Mouse (Mus musculus): ENCODE results near the gene Naa80. TPM values are rescaled to one million over a fixed set of nuclear protein-coding genes. Genes with fewer than 3 reads are reported as not detected.

Naa80 gene
- polyA plus RNA-seq, 1 experiment from 2014 or later = 15.1 TPM

DNA sequence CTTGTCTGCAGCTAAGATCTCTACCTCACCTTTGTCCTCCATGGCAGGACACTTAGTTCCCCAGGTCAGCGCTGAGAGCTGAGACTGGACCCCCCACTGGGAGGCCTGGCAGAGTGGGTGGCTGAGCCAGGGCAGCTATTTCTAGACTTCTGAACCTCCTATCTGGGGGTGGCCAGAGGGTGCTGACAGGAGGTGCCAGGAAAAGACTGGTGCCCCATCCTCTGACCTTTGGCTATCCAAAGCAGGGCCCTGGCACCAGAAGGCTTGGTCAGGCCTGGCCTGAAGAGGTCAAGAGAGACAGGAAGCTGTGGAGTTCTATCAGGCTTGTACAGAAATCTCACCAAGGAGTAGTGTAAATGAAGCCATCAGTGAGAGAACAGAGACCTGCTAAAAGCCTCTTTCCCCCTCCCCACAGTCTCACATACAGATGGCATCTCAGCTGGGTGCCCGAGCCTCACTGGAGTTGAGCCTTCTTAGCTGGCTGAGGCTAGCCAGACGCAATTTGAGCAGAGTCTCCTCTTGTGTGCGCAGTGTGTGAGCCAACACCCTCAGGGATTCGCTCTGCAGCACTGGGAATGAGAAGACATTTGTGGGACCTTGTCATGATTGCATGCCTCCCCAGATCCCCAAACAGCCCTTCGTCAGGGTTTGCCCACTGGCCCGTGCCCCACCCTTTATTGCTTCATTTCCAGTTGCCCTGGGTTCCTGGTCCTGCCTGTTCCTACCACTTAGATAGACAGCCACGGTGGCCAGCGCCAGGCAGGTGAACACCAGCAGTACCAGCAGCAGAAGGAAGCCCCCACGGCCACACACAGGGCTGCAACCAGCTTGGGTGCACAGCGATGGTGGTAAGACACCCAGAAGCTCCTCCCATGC lies 14.7 kb downstream of the Naa80 start:
- peaks cover 14% of the 10 kb centered on the region for H3K36me3 ChIP-seq (ENCODE audit: control insufficient read depth, insufficient read depth, low read length)
- H3K4me3 ChIP-seq (ENCODE audit: low read depth, low read length) = no peak overlapping the region
- no peak for DNase-seq (ENCODE audit: low spot score)
- H3K9ac ChIP-seq (ENCODE audit: low read length) = no peak overlapping the region
- H3K27ac ChIP-seq (ENCODE audit: low read depth, low read length) = no peak overlapping the region
- H3K27me3 ChIP-seq (ENCODE audit: control insufficient read depth, insufficient read depth, low read length) = no peaks in the 10 kb centered on the region
- H3K4me1 ChIP-seq (ENCODE audit: control insufficient read depth, insufficient read depth, low read length) = peaks cover 3% of the 10 kb centered on the region
- no peak for ATAC-seq (ENCODE audit: insufficient read depth, low FRiP score, low TSS enrichment)
- H3K9me3 ChIP-seq (ENCODE audit: control insufficient read depth, low read length) = no peaks in the 10 kb centered on the region
- 79% methylated on average over 11 of the region's 11 CpGs for WGBS
- no peak overlapping the region for H3K4me2 ChIP-seq (ENCODE audit: low read depth)

GRCm38 (mm10) chr9:107594281-107595062 lies 15.8 kb downstream of the Naa80 start:
- peaks cover 14% of the 10 kb centered on the region for H3K36me3 ChIP-seq (ENCODE audit: control insufficient read depth, insufficient read depth, low read length)
- WGBS = 67% methylated on average over 8 of the region's 8 CpGs

DNA sequence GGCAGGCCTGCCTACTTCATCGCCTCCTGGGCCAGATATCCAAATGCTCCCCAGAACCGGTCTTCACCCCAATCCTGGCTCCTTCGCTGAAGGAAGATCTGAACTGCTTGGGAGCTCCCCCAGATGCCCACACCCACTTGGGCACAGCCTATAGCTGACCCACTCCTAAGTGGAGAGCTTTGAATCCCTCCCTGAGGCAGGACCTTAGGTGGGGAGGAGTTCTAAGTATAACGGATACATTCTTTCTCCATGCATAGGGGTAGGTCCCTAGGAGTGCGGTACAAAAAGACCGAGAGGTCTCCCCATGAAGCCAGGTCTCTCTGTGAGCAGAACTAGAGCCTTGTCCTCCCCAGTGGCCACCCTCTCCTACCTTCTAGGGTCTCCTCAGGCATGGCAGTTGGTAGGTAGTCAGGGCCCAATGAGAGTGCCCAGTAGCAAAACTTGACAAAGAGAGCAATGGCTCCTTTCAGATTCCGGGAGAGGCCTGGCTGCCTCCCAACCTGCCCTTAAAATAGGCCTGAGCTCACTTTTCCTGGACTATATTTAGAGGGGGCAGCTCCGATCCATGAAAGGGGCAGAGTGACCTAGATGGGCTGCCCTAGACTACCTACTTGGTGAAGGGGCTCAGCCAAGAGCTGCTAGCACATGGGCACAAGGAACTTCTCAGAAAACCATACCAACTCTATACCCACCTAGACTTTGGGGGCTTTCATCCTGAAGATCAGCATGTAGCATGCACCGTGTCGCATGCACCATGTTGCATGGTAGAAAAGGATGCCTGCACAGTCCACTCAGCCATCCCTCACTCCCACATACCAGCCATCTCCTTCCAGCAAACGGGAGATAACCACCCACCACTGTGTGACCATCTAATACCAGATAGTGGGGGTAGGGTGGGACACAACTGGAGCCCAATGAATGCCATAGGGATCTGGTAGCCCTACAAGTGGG lies 18.2 kb downstream of the Naa80 start:
- no peaks in the 10 kb centered on the region for H3K27me3 ChIP-seq (ENCODE audit: control insufficient read depth, insufficient read depth, low read length)
- 94% methylated on average over 11 of the region's 11 CpGs for WGBS
- no peak for DNase-seq (ENCODE audit: low spot score)
- H3K27ac ChIP-seq (ENCODE audit: low read depth, low read length) = 0 out of 2 replicates have a peak overlapping the region, but pooled peaks have one; percentile 14
- peaks cover 9% of the 10 kb centered on the region for H3K36me3 ChIP-seq (ENCODE audit: control insufficient read depth, insufficient read depth, low read length)
- no peak overlapping the region for H3K4me3 ChIP-seq (ENCODE audit: low read depth, low read length)
- H3K9me3 ChIP-seq (ENCODE audit: control insufficient read depth, low read length) = no peaks in the 10 kb centered on the region
- ATAC-seq (ENCODE audit: insufficient read depth, low FRiP score, low TSS enrichment) = no peak
- H3K4me1 ChIP-seq (ENCODE audit: control insufficient read depth, insufficient read depth, low read length) = no peaks in the 10 kb centered on the region
- no peak overlapping the region for H3K4me2 ChIP-seq (ENCODE audit: low read depth)
- no peak overlapping the region for H3K9ac ChIP-seq (ENCODE audit: low read length)

More at GRCm38 (mm10) chr9:107594281-107595062, 15.8 kb downstream of the Naa80 start:
- no peak overlapping the region for H3K4me2 ChIP-seq (ENCODE audit: low read depth)
- DNase-seq (ENCODE audit: low spot score) (no peak), ATAC-seq (ENCODE audit: insufficient read depth, low FRiP score, low TSS enrichment) (no peak)
- no peak overlapping the region for H3K9ac ChIP-seq (ENCODE audit: low read length)
- H3K4me1 ChIP-seq (ENCODE audit: control insufficient read depth, insufficient read depth, low read length) = no peaks in the 10 kb centered on the region
- no peaks in the 10 kb centered on the region for H3K27me3 ChIP-seq (ENCODE audit: control insufficient read depth, insufficient read depth, low read length)
- no peak overlapping the region for H3K27ac ChIP-seq (ENCODE audit: low read depth, low read length)
- H3K9me3 ChIP-seq (ENCODE audit: control insufficient read depth, low read length) = no peaks in the 10 kb centered on the region
- no peak overlapping the region for H3K4me3 ChIP-seq (ENCODE audit: low read depth, low read length)

DNA sequence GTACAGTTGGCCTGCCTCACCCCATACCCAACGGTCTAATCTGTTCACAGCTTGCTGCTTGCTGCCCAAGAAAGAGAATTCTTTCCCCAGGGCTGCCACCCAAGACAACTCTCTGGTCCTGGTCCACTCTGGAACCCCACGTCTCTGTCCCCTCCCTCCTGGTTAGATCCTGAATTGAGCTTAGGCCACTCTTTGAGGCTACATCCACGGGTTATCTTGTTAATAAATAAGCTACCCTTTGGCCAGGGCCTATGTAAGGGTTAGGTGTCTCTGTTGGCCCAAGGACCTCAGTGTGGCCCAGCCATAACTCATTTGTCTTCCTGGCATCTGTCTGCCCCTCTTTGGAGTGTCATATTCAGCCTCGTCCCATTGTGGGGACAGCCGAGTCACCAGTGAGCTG lies 19.7 kb downstream of the Naa80 start:
- Histone ChIP-seq H3K4me3 (ENCODE audit: low read depth, low read length) (no peak overlapping the region), H3K4me2 (ENCODE audit: low read depth) (no peak overlapping the region), H3K4me1 (ENCODE audit: control insufficient read depth, insufficient read depth, low read length) (0 out of 2 replicates have a peak, but pooled peaks cover 4% of the 10 kb centered on the region), H3K9me3 (ENCODE audit: control insufficient read depth, low read length) (no peaks in the 10 kb centered on the region), H3K27ac (ENCODE audit: low read depth, low read length) (no peak overlapping the region), H3K36me3 (ENCODE audit: control insufficient read depth, insufficient read depth, low read length) (peaks cover 2% of the 10 kb centered on the region; the same call in 1 of the 2 replicates), H3K27me3 (ENCODE audit: control insufficient read depth, insufficient read depth, low read length) (no peaks in the 10 kb centered on the region), H3K9ac (ENCODE audit: low read length) (no peak overlapping the region)
- 72% methylated on average over 5 of the region's 5 CpGs for WGBS
- DNase-seq (ENCODE audit: low spot score) = no peak
- ATAC-seq (ENCODE audit: insufficient read depth, low FRiP score, low TSS enrichment) = no peak

DNA sequence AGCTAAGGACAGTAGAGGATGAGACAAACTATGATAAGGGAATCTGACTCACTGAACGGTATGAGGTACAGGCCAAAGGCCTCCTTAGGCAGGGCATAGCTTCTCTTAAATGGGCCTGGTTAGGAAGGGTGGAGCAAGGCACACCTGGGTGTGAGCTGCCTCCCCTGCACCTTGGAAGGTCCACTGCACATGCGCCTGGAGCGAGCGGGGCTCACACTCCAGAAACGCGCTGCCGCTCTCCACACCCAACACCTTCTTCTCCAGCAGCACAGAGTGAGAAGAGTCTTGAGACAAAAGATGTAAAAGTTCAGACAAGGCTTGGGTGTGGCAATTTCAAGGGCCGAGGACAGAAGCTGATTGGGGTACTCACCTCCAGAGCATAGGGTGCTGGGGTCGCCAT lies 20.7 kb downstream of the Naa80 start:
- H3K9me3 ChIP-seq (ENCODE audit: control insufficient read depth, low read length) = no peaks in the 10 kb centered on the region
- peaks cover 6% of the 10 kb centered on the region; the same call in 1 of the 2 replicates for H3K4me1 ChIP-seq (ENCODE audit: control insufficient read depth, insufficient read depth, low read length)
- H3K4me2 ChIP-seq (ENCODE audit: low read depth) = no peak overlapping the region
- DNase-seq (ENCODE audit: low spot score) (no peak), ATAC-seq (ENCODE audit: insufficient read depth, low FRiP score, low TSS enrichment) (no peak)
- H3K36me3 ChIP-seq (ENCODE audit: control insufficient read depth, insufficient read depth, low read length) = no peaks in the 10 kb centered on the region
- no peaks in the 10 kb centered on the region for H3K27me3 ChIP-seq (ENCODE audit: control insufficient read depth, insufficient read depth, low read length)
- no peak overlapping the region for H3K27ac ChIP-seq (ENCODE audit: low read depth, low read length)
- H3K9ac ChIP-seq (ENCODE audit: low read length) = no peak overlapping the region
- 93% methylated on average over 9 of the region's 9 CpGs for WGBS
- H3K4me3 ChIP-seq (ENCODE audit: low read depth, low read length) = no peak overlapping the region

DNA sequence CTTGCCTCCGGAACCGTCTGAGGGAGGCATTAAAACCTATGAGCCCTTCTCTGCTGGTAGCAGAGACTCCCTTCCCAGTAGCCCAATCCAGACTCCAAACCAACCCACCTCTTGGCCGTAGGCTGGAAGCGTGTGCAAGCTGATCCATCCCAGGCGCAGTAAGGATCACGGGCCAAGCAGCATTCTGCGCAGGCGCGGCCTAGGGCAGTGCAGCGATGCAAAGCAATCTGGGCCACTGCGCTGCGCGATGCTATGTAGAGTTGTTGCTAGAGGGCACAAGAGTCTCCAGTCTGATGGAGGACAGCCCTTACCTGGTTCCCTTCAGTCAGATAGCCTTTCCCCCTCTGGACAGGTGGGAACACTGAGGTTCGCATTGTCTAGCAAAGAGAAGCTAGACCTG lies 21.2 kb downstream of the Naa80 start:
- ATAC-seq (ENCODE audit: insufficient read depth, low FRiP score, low TSS enrichment) = no peak
- no peak overlapping the region for H3K27ac ChIP-seq (ENCODE audit: low read depth, low read length)
- H3K4me1 ChIP-seq (ENCODE audit: control insufficient read depth, insufficient read depth, low read length) = peaks cover 9% of the 10 kb centered on the region; the same call in 1 of the 2 replicates
- no peaks in the 10 kb centered on the region for H3K36me3 ChIP-seq (ENCODE audit: control insufficient read depth, insufficient read depth, low read length)
- no peaks in the 10 kb centered on the region for H3K9me3 ChIP-seq (ENCODE audit: control insufficient read depth, low read length)
- H3K4me2 ChIP-seq (ENCODE audit: low read depth) = no peak overlapping the region
- DNase-seq (ENCODE audit: low spot score) = no peak
- H3K9ac ChIP-seq (ENCODE audit: low read length) = no peak overlapping the region
- no peaks in the 10 kb centered on the region for H3K27me3 ChIP-seq (ENCODE audit: control insufficient read depth, insufficient read depth, low read length)
- H3K4me3 ChIP-seq (ENCODE audit: low read depth, low read length) = no peak overlapping the region
- WGBS = 73% methylated on average over 14 of the region's 14 CpGs

- DNase-seq (ENCODE audit: low spot score) (no peak), ATAC-seq (ENCODE audit: insufficient read depth, low FRiP score, low TSS enrichment) (no peak)
- Histone ChIP-seq H3K27ac (ENCODE audit: low read depth, low read length) (no peak overlapping the region), H3K4me2 (ENCODE audit: low read depth) (no peak overlapping the region), H3K27me3 (ENCODE audit: control insufficient read depth, insufficient read depth, low read length) (no peaks in the 10 kb centered on the region), H3K4me1 (ENCODE audit: control insufficient read depth, insufficient read depth, low read length) (peaks cover 9% of the 10 kb centered on the region; the same call in 1 of the 2 replicates), H3K9me3 (ENCODE audit: control insufficient read depth, low read length) (no peaks in the 10 kb centered on the region), H3K9ac (ENCODE audit: low read length) (no peak overlapping the region), H3K36me3 (ENCODE audit: control insufficient read depth, insufficient read depth, low read length) (no peaks in the 10 kb centered on the region), H3K4me3 (ENCODE audit: low read depth, low read length) (no peak overlapping the region)
- WGBS = 81% methylated on average over 12 of the region's 12 CpGs
These were observed 22.1 kb downstream of the Naa80 start for GRCm38 (mm10) chr9:107600745-107601144.

DNA sequence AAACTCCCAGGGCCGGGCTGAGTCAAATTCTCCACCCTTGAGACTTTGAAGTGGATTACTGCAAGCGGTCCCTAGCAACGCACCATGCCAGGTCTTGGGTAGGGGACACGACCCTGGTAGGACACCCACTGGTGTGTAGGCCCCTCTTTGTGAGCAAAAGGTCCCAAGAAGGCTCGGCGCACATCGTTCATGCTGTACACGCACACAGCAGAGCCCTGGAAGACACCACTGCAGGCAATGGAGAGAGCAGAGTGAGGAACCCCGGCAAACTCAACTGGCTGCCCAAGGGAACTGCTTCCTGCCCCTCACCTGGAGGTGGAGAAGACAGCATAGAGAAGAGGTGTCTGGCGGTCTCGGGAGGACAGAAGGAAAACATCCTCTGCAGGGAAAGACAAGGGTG lies 22.6 kb downstream of the Naa80 start:
- no peaks in the 10 kb centered on the region for H3K27me3 ChIP-seq (ENCODE audit: control insufficient read depth, insufficient read depth, low read length)
- H3K4me2 ChIP-seq (ENCODE audit: low read depth) = no peak overlapping the region

More for the DNA sequence above, 22.6 kb downstream of the Naa80 start:
- no peak for DNase-seq (ENCODE audit: low spot score)
- Histone ChIP-seq H3K27ac (ENCODE audit: low read depth, low read length) (no peak overlapping the region), H3K4me3 (ENCODE audit: low read depth, low read length) (no peak overlapping the region), H3K9ac (ENCODE audit: low read length) (no peak overlapping the region), H3K4me1 (ENCODE audit: control insufficient read depth, insufficient read depth, low read length) (peaks cover 9% of the 10 kb centered on the region; the same call in 1 of the 2 replicates), H3K9me3 (ENCODE audit: control insufficient read depth, low read length) (no peaks in the 10 kb centered on the region), H3K36me3 (ENCODE audit: control insufficient read depth, insufficient read depth, low read length) (no peaks in the 10 kb centered on the region)
- no peak for ATAC-seq (ENCODE audit: insufficient read depth, low FRiP score, low TSS enrichment)
- 87% methylated on average over 11 of the region's 11 CpGs for WGBS

Measured in neural tube, embryonic 11.5 days (tissue).